Mouse (Mus musculus) hematopoietic stem cell, adult 5-6 weeks (primary cell): ENCODE results near the gene Reps2. TPM values are rescaled to one million over a fixed set of nuclear protein-coding genes. Genes with fewer than 3 reads are reported as not detected.

Source experiments
- ATAC-seq, 2 experiments: fragments of 125-278 bp in 1 of 2; replicated peaks in 1 of 2; 2 replicates each; pipeline ENCODE4 v1.8.0; 2016 to 2017; ENCODE audit warnings: inconsistent platforms in 2 of 2, mild to moderate bottlenecking in 2 of 2, moderate number of reproducible peaks in 2 of 2, low read depth in 1 of 2, moderate TSS enrichment in 1 of 2; ENCODE audit not compliant: low FRiP score in 2 of 2, poor library complexity in 2 of 2, severe bottlenecking in 2 of 2, insufficient read depth in 1 of 2, low TSS enrichment in 1 of 2
- total RNA-seq: library from RNA; stranded (forward); fragments of 172-1452, 232-1000 nt; gene quantifications from 2 replicates; pipeline ENCODE4 v1.2.3, GENCODE M21; 2017

The Reps2 gene
- total RNA-seq, 1 experiment from 2014 or later = 0.94 TPM

DNA sequence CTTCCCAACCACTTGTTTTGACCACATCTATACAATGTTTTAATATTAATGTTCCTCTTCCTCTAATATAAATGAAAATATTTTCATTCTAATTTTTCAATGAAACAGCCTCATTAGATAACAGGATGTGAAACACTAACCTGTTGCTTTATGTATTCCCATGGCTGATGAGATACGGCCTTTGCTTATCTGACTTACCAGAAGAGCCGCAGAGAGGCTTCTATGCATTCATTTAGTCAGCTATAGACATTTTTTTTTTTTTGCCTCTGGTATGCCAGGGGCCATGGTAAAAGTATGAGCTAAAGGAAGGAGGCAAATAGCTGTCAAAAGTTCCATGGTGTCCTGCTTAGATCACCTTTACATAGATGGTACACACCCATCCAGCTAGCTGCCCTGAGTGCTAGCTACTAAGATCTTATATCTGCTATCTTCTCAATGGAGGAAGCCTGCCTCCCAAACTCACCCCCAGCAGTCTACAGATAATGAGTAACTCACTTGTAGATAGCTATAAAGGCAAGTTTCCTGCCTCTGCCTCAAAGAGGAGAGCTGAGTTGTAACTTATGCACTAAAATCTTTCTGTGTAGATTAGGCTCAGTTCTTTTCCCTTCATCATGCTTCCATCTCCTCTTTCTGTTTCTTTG, 196.7 kb downstream of the Reps2 start:
- ATAC-seq = no peak

DNA sequence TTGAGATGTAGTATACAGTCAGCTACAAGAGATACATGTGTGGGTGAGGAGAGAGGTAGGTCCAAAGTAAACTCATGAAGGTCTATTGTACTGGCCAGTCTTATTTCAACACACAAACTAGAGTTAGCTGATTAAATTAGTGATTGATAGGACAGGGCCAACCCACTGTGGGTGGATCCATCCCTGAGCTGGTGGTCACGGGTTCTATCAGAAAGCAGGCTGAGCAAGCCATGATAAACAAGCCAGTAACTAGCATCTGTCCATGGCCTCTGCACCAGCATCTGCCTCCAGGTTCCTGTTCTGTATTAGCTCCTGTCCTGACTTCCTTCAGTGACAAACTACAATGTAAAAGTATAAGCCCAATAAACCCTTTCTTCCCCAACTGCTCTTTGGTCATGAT, 200.1 kb downstream of the Reps2 start:
- ATAC-seq = no peak

DNA sequence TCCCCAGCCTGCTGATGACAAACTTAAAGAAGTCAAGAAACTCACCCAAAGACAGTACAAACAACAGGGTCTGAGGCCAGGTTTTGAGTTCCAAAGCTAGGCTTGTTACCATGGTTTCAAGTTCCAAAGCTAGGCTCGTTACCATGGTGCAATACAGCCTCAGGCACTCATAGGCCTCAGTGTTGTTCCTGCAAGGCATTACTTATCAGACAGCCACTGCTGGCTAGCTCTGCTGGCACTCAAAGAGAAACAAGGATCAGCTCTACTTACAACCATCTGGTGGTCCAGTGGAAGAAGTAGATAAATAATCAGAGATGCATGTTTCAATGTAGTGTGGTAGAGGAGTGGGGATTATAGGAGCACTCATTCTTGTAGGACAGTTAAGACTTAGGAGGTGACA, 200.5 kb downstream of the Reps2 start:
- no peak; a peak in 1 of 4 replicates for ATAC-seq

DNA sequence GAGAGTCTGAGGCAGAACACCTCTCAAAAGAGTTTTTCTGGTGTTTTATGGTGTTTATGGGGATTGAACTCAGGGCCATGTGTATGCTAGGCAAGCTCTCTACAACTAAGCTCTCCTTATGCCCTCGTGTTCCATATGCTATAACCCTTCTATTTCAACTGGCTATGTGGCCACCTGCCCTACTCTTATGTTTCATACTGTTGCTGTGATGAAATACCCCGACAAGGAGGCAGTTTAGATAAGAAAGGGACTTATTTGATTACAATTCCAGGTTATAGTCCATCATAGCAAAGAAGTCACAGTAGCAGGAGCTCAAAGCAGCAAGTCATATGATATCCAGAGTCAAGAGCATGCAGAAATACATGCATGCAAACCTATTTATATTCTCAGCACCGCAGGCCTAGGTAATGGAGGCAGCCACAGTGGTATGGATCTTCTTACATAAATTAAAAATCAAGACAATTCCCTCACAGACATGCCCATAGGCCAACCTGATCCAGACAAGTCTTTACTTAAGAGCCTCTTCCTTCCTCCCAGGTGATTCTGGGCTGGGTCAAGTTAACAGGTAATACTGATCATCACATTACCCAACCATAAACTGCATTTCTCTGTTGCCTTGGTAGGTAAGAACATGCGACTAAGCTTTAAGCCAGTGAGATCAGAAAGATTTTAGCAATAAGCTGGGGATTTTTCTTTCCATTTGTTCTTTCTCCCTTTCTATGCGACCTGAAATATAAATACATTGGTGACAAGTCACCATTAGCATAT, 210.5 kb downstream of the Reps2 start:
- ATAC-seq = no peak

DNA sequence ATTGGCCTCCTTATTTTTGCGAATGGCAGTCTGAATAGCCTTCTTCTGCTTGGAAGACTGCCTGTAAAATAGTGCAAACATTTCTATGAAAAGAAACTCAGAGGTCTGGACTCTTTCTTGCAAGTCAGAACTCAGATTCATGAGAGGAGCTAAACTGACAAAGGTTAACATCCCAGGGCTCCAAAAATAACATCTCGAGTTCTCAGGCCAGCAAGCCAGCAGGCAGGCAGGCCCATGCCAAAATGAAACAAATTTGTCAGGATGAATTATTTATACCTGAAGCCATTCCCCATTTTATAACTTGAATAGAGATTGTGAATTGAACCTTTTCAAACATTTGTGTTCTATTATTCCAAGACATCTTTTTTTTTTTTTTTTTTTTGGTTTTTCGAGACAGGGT, 215.8 kb downstream of the Reps2 start:
- ATAC-seq = no peak

DNA sequence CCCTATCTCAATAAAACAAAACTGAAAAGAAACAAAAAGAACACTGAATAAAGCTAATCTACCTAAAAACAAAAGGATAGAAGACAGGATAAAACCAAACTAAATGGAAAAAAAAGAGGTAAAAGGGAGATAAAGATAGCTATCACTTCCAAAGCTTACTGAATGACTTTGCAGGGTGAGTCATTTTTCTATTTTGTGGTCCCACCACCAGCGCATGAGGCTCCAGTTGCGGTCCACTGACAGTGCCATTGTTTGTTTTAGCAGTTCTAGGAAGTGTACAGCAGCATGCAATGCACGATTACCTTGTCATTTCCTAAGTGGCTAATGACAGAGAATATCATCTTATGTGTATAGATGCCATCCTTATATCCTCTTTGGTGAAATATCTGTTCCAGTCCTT, 224.0 kb downstream of the Reps2 start:
- no peak for ATAC-seq

DNA sequence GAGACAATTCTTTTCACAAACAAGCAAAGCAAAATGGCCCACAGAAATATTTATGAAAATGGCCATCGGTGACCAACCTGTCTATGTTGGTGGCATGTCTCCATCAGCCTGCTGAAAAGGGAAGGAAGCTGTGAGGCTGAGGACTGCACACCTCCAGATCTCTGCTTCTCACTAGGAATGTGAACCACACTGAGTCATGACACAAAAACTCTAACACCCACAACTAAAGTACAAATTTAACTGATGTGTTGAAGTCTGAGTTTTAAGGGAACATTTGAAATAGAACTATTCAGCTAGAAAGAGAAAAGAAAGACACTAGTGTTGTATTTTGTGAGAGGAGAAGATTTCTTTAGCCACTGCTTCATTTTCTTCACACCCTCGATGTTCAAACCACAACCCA, 230.3 kb downstream of the Reps2 start:
- no peak for ATAC-seq

DNA sequence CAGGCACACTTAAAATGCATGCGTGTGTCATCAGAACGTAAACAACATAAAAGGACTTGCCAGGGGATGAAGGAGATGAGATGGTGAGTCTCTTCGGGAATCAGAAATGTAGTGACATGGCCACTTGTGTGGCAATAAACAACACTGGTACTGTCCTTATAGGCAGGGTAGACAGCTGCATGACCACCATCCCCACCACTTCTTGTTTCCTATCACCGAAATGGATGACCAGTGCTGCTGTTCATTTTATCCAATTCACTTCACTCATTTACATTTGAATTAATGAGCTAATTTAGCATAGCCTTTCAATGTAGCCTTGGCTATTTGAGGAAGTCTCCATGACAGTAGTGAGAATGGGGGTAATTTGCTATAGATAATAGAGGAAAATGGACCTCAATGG, 236.2 kb downstream of the Reps2 start:
- ATAC-seq = no peak

DNA sequence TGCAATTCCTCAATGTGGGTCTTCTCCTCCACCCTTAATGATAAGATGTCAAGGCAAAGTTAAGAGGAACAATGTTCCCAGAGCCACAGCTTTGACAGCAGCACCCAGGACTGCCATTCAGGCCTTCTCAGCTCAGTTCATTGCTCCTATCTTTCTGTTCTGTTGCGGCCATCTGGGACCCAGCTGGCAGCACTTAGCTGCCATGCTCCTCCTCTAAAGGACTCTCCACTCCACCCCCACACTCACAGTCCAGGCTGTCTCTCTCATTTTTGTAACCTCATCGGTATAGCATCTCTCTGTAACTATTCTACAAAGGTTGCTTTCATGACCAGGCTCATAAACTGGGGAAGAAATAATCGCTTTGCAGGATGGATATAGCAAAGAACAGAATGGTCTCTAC, 241.0 kb downstream of the Reps2 start:
- ATAC-seq = no peak

DNA sequence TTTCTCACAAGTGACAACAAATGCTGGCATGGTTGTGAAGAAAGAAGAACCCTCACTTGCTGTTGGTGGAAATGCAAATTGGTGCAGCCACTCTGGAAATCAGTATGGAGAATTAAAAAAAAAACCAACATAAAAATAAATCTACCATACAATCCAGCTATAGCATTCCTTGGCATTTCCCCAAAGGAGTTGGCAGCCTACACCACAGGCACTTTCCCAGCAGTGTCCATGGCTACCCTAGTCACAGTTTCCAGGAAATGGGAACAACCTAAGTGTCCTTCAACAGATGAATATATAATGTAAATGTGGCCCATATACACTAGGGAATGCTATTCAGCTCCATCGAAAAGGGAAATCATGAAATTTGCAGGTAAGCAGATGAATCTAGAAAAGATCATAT, 262.7 kb downstream of the Reps2 start:
- no peak for ATAC-seq

DNA sequence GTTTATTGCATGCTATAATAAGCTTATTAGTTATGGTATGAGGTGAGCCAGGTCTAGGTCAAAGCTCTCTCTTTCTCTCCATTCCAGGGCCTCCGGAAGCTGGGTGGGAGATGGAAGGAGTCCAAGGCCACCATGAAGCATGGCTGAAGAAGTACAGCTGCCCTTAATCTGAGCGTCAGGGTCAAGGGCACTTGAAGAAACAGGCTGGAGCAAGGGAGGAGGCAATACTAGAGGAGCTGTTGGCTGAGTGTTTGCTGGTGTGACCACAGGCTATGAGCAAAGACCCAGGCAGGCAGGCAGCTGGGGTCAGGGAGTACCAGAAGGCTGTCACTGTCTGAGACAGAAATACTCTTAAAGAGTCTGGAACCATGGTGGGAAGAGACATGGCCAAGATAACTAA, 280.2 kb downstream of the Reps2 start:
- ATAC-seq = no peak

Other genes starting within 250 kb of the Reps2 start
- 288 and 363 TPM in 2 replicates for gene Rbbp7, start 116.8 kb upstream of the Reps2 start, total RNA-seq
- gene Txlng, start 185.8 kb upstream of the Reps2 start, total RNA-seq = 54.8 and 57.9 TPM in 2 replicates
- gene Syap1, start 244.8 kb upstream of the Reps2 start, total RNA-seq = 55.8 TPM in 2 replicates